Mouse (Mus musculus): ENCODE results near the gene Taf15. TPM values are rescaled to one million over a fixed set of nuclear protein-coding genes. Genes with fewer than 3 reads are reported as not detected.

Taf15 gene
- polyA plus RNA-seq, 1 experiment from 2014 or later, result 13.7 TPM

DNA sequence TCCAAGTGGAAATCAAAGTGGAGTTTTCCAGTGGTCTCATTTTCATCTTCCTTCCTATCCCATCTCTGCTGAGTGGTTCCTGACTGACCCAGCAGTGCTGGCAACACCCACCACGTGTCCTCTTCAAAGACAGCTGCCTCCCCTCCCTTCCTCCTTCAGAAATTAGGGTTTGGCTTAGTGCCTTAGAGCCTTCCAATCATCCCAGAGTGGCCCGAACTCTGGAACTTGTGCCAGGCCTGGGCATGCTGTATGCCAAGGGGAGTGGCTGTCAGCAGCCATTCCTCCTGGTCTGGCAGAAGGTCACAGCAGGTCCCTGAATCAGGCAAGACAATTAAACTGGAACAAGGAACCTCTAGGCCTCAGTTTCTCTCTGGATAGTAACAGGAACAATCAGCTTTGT is 6.9 kb upstream of the Taf15 start:
- H3K4me3 ChIP-seq (replicated peaks; ENCODE audit: low read depth, low read length), result no peak overlapping the region
- ATAC-seq (ENCODE audit: low FRiP score, low TSS enrichment), result no peak
- no peaks in the 10 kb centered on the region for H3K36me3 ChIP-seq (ENCODE audit: control insufficient read depth, insufficient read depth, low read length)
- no peak overlapping the region for H3K9ac ChIP-seq (replicated peaks; ENCODE audit: low read length)
- no peak overlapping the region for H3K27ac ChIP-seq (replicated peaks; ENCODE audit: low read depth, low read length)
- no peaks in the 10 kb centered on the region for H3K9me3 ChIP-seq (ENCODE audit: control insufficient read depth, low read length)
- peaks cover 11% of the 10 kb centered on the region; the same call in 1 of the 2 replicates for H3K4me1 ChIP-seq (ENCODE audit: control insufficient read depth, insufficient read depth, low read length)
- peaks cover 33% of the 10 kb centered on the region for H3K27me3 ChIP-seq (ENCODE audit: control insufficient read depth, insufficient read depth, low read length)
- H3K4me2 ChIP-seq (ENCODE audit: low read length), result no peak overlapping the region
- DNase-seq, result peak; percentile 32
- 30% methylated on average over 2 of the region's 2 CpGs for WGBS

DNA sequence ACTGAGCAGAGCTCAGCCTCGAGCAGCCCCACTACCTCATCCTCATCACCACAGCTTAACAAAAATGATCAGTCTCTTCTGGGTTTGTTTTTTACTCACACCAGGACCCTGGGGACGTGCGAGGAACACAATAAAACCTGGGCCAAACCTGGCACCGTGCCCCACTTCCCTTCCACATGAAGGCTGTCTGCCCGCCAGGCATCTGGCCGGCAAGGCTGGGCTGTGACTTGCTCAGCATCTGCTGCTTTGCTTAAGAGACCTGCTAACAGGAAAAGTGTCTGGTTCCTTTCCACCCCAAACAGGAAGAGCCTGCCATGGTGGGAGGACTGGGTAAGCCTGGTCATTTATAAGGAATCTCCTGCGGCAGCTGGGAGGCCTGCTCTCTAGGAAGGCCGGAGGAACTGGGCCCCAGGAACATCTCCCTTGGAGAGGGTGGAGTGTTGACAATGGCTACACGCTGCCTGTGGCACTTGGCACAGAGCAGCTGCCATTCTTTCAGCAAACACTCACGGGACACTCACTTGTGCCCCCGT is 5.7 kb upstream of the Taf15 start:
- no peak overlapping the region for H3K27ac ChIP-seq (replicated peaks; ENCODE audit: low read depth, low read length)

GRCm38 (mm10) chr11:83468765-83469164 is 4.1 kb upstream of the Taf15 start:
- ATAC-seq (ENCODE audit: low FRiP score, low TSS enrichment) (no peak), DNase-seq (no peak)
- H3K27me3 ChIP-seq (ENCODE audit: control insufficient read depth, insufficient read depth, low read length), result peaks cover 11% of the 10 kb centered on the region
- H3K27ac ChIP-seq (replicated peaks; ENCODE audit: low read depth, low read length), result no peak overlapping the region
- no peak overlapping the region for H3K9ac ChIP-seq (replicated peaks; ENCODE audit: low read length)
- H3K4me2 ChIP-seq (ENCODE audit: low read length), result no peak overlapping the region
- no peak overlapping the region for H3K4me3 ChIP-seq (replicated peaks; ENCODE audit: low read depth, low read length)
- no peaks in the 10 kb centered on the region for H3K9me3 ChIP-seq (ENCODE audit: control insufficient read depth, low read length)
- H3K36me3 ChIP-seq (ENCODE audit: control insufficient read depth, insufficient read depth, low read length), result no peaks in the 10 kb centered on the region
- peaks cover 6% of the 10 kb centered on the region; the same call in 1 of the 2 replicates for H3K4me1 ChIP-seq (ENCODE audit: control insufficient read depth, insufficient read depth, low read length)
- WGBS, result 93% methylated on average over 3 of the region's 3 CpGs

More for the DNA sequence above, 5.7 kb upstream of the Taf15 start:
- Histone ChIP-seq H3K9ac (replicated peaks; ENCODE audit: low read length) (no peak overlapping the region), H3K4me3 (replicated peaks; ENCODE audit: low read depth, low read length) (no peak overlapping the region), H3K36me3 (ENCODE audit: control insufficient read depth, insufficient read depth, low read length) (no peaks in the 10 kb centered on the region), H3K27me3 (ENCODE audit: control insufficient read depth, insufficient read depth, low read length) (peaks cover 26% of the 10 kb centered on the region), H3K9me3 (ENCODE audit: control insufficient read depth, low read length) (no peaks in the 10 kb centered on the region), H3K4me2 (ENCODE audit: low read length) (no peak overlapping the region), H3K4me1 (ENCODE audit: control insufficient read depth, insufficient read depth, low read length) (peaks cover 16% of the 10 kb centered on the region; the same call in 1 of the 2 replicates)
- ATAC-seq (ENCODE audit: low FRiP score, low TSS enrichment) (no peak), DNase-seq (peak; percentile 57)
- 62% methylated on average over 11 of the region's 11 CpGs for WGBS

DNA sequence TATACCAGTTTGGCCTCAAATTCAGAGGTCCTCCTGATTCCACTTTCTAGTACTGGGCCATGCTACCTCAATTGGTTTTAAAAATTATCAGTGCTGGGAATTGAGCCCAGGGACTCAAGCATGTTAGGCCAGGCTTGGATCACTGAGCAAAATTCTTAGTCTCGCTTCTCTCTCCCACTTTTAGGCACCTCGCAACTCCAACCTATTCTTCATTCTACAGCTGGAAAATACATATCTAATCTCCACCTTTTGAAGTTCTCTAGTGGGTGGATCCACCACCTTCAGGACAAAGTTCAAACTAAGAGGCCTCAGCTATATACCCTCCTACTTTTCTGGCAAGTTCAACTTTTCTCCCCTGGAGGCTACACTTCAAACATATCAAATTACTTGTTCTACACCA is 1.1 kb upstream of the Taf15 start:
- H3K36me3 ChIP-seq (ENCODE audit: control insufficient read depth, insufficient read depth, low read length), result peaks cover 4% of the 10 kb centered on the region; the same call in 1 of the 2 replicates
- 0 out of 2 replicates have a peak overlapping the region, but pooled peaks have one; percentile 91 for H3K4me3 ChIP-seq (replicated peaks; ENCODE audit: low read depth, low read length)
- 91% methylated on average over 2 of the region's 2 CpGs for WGBS
- H3K9me3 ChIP-seq (ENCODE audit: control insufficient read depth, low read length), result no peaks in the 10 kb centered on the region
- no peak overlapping the region for H3K27ac ChIP-seq (replicated peaks; ENCODE audit: low read depth, low read length)
- ATAC-seq (ENCODE audit: low FRiP score, low TSS enrichment) (no peak), DNase-seq (no peak)
- H3K4me1 ChIP-seq (ENCODE audit: control insufficient read depth, insufficient read depth, low read length), result peaks cover 19% of the 10 kb centered on the region
- H3K27me3 ChIP-seq (ENCODE audit: control insufficient read depth, insufficient read depth, low read length), result no peaks in the 10 kb centered on the region
- H3K9ac ChIP-seq (replicated peaks; ENCODE audit: low read length), result no peak overlapping the region
- peak overlapping the region; percentile 61 for H3K4me2 ChIP-seq (ENCODE audit: low read length)

DNA sequence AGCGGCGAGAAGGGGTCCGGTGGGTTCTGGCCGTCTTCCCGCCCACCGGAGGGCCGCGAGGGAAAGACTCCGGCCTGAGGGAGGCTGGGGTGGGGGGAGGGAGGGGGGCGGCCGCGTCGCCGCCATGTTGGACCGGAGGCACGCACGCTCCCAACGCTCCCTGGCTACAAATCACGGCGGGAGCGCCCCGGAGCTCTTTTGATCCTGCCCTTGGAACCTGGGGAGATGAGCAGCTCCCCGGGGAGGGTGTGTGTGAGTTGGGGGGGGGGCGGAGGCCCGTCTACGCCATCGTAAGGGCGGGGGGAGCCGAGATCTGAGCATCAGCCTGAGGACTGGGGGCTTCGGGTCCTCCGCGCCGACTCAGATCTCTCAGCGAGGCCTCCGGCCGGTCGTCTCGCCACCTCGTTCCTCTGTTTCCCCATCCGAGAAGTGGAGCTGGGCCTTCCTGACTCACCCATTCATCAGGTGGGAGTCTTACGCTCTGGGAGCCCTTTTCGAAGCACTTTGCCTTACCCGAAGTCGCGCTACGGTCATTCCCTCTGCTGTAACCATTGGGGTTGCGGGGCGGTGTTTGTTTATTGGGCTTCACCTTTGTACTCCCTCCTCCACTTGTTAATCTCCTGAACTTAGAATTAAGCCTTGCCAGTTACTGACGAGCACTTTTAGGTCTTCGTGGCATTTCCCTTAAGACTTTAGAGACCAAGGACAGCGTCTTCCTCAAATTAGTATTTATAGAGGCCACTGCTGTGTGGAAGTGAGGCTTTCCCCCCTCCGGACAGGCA is 540 bp downstream of the Taf15 start:
- DNase-seq, result peak; percentile 83

DNA sequence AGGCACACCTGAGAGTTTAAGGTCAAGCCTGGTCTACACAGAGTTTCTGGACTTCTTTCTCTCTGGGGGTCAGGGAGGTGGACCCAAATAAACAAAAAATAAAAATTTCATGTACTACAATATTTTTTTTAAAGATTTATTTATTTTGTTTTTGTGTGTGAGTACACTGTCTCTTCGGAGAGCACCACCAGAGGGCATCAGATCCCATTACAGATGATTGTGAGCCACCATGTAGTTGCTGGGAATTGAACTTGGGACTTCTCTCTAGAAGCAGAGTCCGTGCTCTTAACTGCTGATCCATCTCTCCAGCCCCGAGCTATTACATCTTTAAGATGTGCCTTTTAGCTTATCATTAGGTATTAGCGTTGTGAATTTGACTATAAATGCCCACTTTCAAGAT is 18.6 kb downstream of the Taf15 start:
- Histone ChIP-seq H3K9me3 (ENCODE audit: control insufficient read depth, low read length) (no peaks in the 10 kb centered on the region), H3K4me3 (replicated peaks; ENCODE audit: low read depth, low read length) (no peak overlapping the region), H3K9ac (replicated peaks; ENCODE audit: low read length) (no peak overlapping the region), H3K36me3 (ENCODE audit: control insufficient read depth, insufficient read depth, low read length) (peaks cover 31% of the 10 kb centered on the region), H3K4me1 (ENCODE audit: control insufficient read depth, insufficient read depth, low read length) (no peaks in the 10 kb centered on the region), H3K27me3 (ENCODE audit: control insufficient read depth, insufficient read depth, low read length) (no peaks in the 10 kb centered on the region), H3K27ac (replicated peaks; ENCODE audit: low read depth, low read length) (no peak overlapping the region), H3K4me2 (ENCODE audit: low read length) (no peak overlapping the region)
- DNase-seq (no peak), ATAC-seq (ENCODE audit: low FRiP score, low TSS enrichment) (no peak)
- 91% methylated on average over 4 of the region's 4 CpGs for WGBS

More for the DNA sequence above, 540 bp downstream of the Taf15 start:
- Histone ChIP-seq H3K27me3 (ENCODE audit: control insufficient read depth, insufficient read depth, low read length) (no peaks in the 10 kb centered on the region), H3K27ac (replicated peaks; ENCODE audit: low read depth, low read length) (peak overlapping the region; percentile 98), H3K9me3 (ENCODE audit: control insufficient read depth, low read length) (no peaks in the 10 kb centered on the region), H3K9ac (replicated peaks; ENCODE audit: low read length) (peak overlapping the region; percentile 86), H3K4me3 (replicated peaks; ENCODE audit: low read depth, low read length) (peak overlapping the region; percentile 91), H3K4me1 (ENCODE audit: control insufficient read depth, insufficient read depth, low read length) (peaks cover 19% of the 10 kb centered on the region), H3K36me3 (ENCODE audit: control insufficient read depth, insufficient read depth, low read length) (peaks cover 13% of the 10 kb centered on the region), H3K4me2 (ENCODE audit: low read length) (peak overlapping the region; percentile 77)
- under 1% methylated on average over 51 of the region's 52 CpGs for WGBS
- ATAC-seq (ENCODE audit: low FRiP score, low TSS enrichment), result peak; percentile 89

DNA sequence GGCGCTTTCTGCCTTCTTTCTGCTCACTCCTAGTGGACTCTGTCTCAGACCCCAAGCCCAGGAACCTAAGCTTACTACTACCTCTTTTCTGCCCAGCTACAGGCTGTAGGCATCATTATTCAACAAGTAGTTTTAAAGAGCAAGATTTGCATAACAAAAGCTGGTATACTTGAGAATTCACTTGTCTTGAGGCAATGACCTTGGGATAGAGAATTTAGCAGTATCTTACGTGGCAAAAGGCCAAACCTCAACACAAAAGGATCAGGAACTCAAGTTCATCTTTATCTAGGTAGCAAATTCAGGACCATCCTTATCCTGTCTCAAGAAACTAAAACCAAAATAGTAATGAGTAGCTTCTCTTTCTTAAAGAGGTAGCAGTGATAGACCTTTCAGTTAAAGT is 22.7 kb downstream of the Taf15 start:
- H3K27me3 ChIP-seq (ENCODE audit: control insufficient read depth, insufficient read depth, low read length), result no peaks in the 10 kb centered on the region
- 56% methylated on average over 2 of the region's 2 CpGs for WGBS
- H3K36me3 ChIP-seq (ENCODE audit: control insufficient read depth, insufficient read depth, low read length), result peaks cover 15% of the 10 kb centered on the region
- DNase-seq (no peak), ATAC-seq (ENCODE audit: low FRiP score, low TSS enrichment) (no peak)
- H3K4me2 ChIP-seq (ENCODE audit: low read length), result no peak overlapping the region
- no peak overlapping the region for H3K9ac ChIP-seq (replicated peaks; ENCODE audit: low read length)
- no peak overlapping the region for H3K27ac ChIP-seq (replicated peaks; ENCODE audit: low read depth, low read length)
- H3K4me1 ChIP-seq (ENCODE audit: control insufficient read depth, insufficient read depth, low read length), result no peaks in the 10 kb centered on the region
- no peak overlapping the region for H3K4me3 ChIP-seq (replicated peaks; ENCODE audit: low read depth, low read length)
- H3K9me3 ChIP-seq (ENCODE audit: control insufficient read depth, low read length), result no peaks in the 10 kb centered on the region

- no peak overlapping the region for H3K4me3 ChIP-seq (replicated peaks; ENCODE audit: low read depth, low read length)
- no peaks in the 10 kb centered on the region for H3K27me3 ChIP-seq (ENCODE audit: control insufficient read depth, insufficient read depth, low read length)
- DNase-seq, result no peak
- no peaks in the 10 kb centered on the region for H3K4me1 ChIP-seq (ENCODE audit: control insufficient read depth, insufficient read depth, low read length)
- peaks cover 72% of the 10 kb centered on the region for H3K36me3 ChIP-seq (ENCODE audit: control insufficient read depth, insufficient read depth, low read length)
- H3K27ac ChIP-seq (replicated peaks; ENCODE audit: low read depth, low read length), result no peak overlapping the region
- no peak for ATAC-seq (ENCODE audit: low FRiP score, low TSS enrichment)
- no peak overlapping the region for H3K9ac ChIP-seq (replicated peaks; ENCODE audit: low read length)
- no peak overlapping the region for H3K4me2 ChIP-seq (ENCODE audit: low read length)
- no peaks in the 10 kb centered on the region for H3K9me3 ChIP-seq (ENCODE audit: control insufficient read depth, low read length)
- 90% methylated on average over 5 of the region's 5 CpGs for WGBS
Measured at GRCm38 (mm10) chr11:83504308-83504707, 31.4 kb downstream of the Taf15 start.

DNA sequence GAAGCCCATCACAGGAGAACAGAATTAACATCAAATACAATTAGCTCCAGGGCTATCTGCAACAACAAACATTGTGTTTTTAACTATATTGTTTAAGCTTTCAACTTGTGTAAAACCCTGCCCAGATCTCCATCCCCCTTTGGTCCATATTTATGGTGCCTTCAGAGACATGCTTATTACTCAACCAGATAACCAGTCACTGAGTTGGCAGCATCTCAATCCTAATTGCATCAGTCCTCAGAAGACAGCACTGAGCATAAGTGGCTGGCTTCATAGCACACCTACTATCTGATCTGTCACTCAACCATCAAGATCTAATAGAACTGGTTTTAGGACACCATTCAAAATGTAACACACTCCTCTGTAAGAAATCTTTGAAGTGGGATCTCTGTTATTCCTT is 36.6 kb downstream of the Taf15 start:
- no peak for ATAC-seq (ENCODE audit: low FRiP score, low TSS enrichment)
- DNase-seq, result no peak
- no peak overlapping the region for H3K4me2 ChIP-seq (ENCODE audit: low read length)

More for the DNA sequence above, 36.6 kb downstream of the Taf15 start:
- Histone ChIP-seq H3K4me3 (replicated peaks; ENCODE audit: low read depth, low read length) (no peak overlapping the region), H3K9me3 (ENCODE audit: control insufficient read depth, low read length) (no peaks in the 10 kb centered on the region), H3K4me1 (ENCODE audit: control insufficient read depth, insufficient read depth, low read length) (no peaks in the 10 kb centered on the region), H3K36me3 (ENCODE audit: control insufficient read depth, insufficient read depth, low read length) (peaks cover 35% of the 10 kb centered on the region), H3K9ac (replicated peaks; ENCODE audit: low read length) (no peak overlapping the region), H3K27me3 (ENCODE audit: control insufficient read depth, insufficient read depth, low read length) (no peaks in the 10 kb centered on the region), H3K27ac (replicated peaks; ENCODE audit: low read depth, low read length) (no peak overlapping the region)

Data from midbrain, embryonic 14.5 days (tissue).